Mouse (Mus musculus): ENCODE data around the gene BC049730.
"Not testable (repeated sequence)": the region's sequence is repeated elsewhere in the genome, so short reads cannot be mapped to it uniquely, and the experiment has no call there.

BC049730 gene

GRCm38 (mm10) chr7:24708832-24709292, at the start of gene BC049730:
Gene BC049730, plus strand, starts transcription at chr7:24709242.
- DNase-seq: no peak

GRCm38 (mm10) chr7:24659737-24660357, 49.2 kb upstream of the BC049730 start:
- DNase-seq: no peak

GRCm38 (mm10) chr7:24661118-24661904, 47.7 kb upstream of the BC049730 start:
- DNase-seq: no peak

DNA sequence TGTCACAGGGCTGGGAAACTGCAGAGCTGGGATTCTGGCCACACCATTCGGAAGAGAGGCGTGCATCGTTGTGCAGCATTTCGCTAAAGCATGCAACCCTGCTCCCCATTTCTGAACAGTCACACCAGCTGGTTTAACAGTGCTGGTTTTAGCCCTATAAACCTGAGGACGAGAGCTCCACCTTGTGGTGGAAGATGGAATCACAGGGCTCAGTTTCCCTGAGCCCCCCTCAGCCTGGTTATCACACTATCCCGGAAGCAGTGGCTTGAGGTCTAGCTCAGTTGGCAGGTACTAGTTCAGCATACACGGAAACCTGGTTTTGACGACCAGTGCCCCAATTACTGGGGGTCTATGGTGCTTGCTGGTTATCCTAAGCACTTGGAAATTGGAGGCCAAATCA, 46.5 kb upstream of the BC049730 start:
- DNase-seq: peak; percentile 38

DNA sequence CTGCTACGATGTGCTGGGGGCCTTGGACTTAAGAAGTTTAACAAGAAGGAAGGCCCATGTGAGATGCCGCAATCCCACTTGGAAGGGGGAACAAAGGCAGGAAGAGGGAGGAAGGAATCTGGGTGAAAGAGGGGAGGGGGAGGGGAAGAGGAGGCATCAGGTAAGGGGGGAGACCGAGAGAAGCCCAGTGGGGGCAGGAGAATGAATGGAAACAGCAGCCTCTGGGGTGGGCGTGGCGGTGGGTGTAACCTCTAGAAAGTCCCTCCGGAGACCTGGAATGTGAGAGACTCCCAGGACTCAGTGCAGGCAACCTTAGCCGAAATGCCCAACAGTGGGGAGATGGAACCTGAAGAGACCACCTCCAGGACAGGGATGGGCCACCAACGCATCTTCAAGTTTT, 44.7 kb upstream of the BC049730 start:
- DNase-seq: no peak

DNA sequence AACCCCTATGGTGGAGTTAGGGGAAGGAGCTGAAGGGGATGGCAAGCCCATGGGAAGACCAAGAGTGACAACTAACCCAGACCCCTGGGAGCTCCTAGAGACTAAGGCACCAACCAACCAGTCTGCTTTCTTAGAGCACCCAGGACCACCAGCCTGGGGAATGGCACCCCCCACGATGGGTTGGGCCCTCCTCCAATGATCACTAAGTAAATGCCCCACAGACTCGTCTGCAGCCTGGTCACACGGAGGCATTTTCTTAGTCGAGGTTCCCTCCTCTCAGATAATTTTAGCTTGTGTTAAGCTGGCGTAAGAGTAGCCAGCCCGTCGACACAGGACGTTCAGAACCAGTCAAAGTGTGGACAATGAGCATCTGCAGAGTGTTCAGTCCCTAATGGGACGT, 44.1 kb upstream of the BC049730 start:
- no peak for DNase-seq

GRCm38 (mm10) chr7:24671944-24672439, 37.0 kb upstream of the BC049730 start:
- DNase-seq: no peak

DNA sequence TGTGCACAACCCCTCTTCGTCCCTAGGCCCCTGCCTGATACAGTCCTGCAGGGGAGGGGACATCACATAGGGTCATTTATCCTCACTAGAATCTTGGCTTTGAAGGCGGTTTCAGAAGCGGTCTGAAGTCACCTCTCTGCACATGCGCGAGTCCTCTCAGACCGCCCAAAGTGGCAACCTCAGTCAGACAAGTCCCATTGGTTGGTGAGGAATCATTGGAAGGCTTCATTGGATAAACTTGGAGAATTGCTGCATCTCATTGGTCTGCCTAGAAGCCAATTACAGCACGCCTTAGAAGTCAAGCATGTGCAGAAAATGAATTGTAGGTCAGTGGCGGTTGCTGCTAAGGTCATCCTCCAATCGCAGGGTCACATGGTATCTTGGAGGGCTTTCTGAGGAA, 32.5 kb upstream of the BC049730 start, which contains the start of gene Tex101:
Gene Tex101, minus strand, starts transcription at position 101 of the 400 bp plus-strand sequence.
- DNase-seq: no peak

DNA sequence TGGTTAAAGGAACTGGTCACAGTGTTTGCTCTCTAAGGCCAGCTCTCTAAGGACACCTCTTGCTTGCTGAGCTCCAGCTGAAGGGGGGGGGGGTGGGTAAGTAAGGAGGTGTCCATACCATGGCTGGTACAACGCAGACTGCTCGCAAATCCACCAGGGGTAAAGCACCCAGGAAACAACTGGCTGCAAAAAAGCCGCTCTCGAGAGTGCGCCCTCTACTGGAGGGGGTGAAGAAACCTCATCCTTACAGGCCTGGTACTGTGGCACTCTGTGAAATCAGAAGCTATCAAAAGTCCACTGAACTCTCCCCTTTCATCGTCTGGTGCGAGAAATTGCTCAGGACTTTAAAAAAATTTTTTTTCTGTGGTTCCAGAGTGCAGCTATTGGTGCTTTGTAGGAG, 24.9 kb upstream of the BC049730 start:
- DNase-seq: not testable (repeated sequence)

- DNase-seq: not testable (repeated sequence)
Measured at GRCm38 (mm10) chr7:24687519-24687918, 21.5 kb upstream of the BC049730 start.

DNA sequence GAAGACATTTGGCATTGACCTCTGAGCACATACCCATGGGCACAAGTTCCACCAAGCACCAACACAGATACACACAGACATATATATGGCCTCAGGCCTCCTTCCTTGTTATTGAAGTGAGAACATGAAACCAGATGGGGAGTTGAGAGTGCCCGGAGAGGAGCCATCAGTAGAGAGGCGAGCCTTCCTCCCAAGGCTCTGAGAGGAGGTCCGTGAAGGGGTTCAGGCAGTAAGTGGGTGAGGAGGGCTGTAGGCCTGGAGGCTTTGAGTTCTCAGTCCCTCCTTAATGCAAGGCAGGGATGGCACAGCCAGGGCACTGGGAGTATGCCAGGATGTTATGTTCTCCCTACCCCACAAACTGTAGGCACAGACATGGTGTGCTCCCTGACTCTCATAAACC, 16.3 kb upstream of the BC049730 start:
- DNase-seq: not testable (repeated sequence)

GRCm38 (mm10) chr7:24697891-24698290, 11.2 kb upstream of the BC049730 start:
- not testable (repeated sequence) for DNase-seq

DNA sequence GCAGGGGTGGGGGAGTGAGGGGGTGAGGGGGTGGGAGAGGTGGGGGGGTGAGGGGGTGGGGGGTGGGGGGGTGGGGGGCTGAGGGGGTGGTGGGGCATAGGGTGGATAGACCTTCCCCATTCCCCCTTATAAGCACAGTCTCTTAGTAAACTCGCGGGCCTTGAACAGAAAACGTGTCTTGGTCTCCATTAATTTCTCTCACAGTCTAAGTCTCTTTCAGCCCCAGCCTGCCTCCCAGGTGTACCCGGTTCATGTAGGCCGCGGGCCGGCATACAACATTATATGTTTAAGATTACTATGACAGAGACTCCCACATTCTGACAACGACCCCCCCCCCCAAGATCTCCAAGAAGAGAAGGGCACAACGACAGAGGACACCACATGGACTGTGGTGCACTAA, 6.2 kb upstream of the BC049730 start:
- not testable (repeated sequence) for DNase-seq

- no peak for DNase-seq
Measured at GRCm38 (mm10) chr7:24715039-24715438, 6.0 kb downstream of the BC049730 start.

- not testable (repeated sequence) for DNase-seq
Measured at GRCm38 (mm10) chr7:24726808-24727207, 17.8 kb downstream of the BC049730 start, which contains the start of gene Gm4763. Gene Gm4763, minus strand, starts transcription at chr7:24726908.

DNA sequence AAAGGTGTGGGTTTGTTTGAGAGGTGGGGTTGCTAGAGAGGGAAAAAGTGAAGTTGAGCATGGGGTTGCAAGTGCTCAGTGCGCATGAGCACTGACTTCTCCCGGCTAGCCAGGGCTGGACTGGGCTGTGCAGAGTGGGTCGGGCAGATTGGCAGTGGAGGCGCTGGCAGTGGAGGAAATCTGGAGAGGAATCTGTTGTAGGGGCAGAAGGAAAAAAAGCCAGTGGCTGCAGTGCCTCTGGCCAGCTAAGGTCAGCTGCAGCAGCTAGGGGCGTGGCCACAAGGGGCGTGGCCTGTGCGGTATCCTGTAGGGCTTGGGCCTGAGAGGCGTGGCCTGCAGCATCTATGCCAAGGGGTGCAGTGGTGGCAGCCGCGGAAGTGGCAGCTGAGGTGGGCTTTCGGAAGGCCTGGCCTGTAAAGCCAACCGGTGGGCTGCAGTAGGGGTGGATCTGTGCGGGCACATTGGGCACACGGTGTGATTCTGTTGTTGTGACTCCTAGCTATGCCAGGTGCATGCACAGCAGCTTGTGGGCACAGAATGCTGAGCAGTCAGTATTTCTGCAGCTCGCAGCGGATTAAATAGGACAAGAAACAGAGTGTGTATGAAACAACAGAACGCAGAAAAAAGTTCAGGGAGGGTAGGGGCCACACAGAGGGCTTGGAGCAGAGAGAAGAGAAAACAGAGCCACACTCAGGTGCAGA, 27.1 kb downstream of the BC049730 start:
- no peak for DNase-seq

DNA sequence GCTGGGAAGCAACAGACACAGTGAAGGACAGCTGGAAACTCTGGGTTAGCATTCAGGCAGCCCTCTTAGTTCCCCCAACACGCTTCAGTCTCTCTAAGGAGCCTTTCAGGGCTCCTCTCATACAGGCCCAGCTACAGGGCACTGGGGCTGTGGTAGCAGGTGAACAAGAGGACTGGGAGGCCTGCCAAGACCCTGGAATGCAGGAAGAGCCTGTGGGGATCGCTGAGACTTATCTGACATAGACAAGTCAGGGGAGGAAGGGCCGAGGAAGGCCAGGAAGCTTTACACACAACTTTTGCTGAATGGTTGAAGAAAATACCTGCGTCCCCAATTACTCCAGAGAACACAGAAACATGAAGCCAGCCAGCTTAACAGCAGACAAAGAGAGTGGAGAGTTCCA, 41.7 kb downstream of the BC049730 start:
- no peak for DNase-seq

DNA sequence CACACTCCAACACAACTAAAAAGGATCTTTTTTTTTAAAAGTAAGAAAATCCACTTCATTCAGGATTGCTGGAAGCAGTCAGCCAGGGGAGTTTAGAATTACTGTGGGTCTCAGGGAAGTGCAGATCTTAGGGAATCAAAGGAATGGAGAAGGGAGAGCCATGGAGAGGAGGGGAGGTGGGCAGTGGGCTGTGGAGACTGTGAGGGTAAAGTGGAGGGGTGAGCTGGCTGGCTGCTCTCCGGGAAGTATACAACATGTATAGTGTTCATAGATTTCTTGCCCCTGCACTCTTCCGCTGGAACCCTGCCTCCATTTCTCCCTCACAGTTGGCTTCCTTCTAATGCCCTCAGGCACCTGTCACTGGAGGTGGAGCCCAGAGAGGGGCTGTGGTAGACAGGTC, 42.6 kb downstream of the BC049730 start:
- no peak for DNase-seq

DNA sequence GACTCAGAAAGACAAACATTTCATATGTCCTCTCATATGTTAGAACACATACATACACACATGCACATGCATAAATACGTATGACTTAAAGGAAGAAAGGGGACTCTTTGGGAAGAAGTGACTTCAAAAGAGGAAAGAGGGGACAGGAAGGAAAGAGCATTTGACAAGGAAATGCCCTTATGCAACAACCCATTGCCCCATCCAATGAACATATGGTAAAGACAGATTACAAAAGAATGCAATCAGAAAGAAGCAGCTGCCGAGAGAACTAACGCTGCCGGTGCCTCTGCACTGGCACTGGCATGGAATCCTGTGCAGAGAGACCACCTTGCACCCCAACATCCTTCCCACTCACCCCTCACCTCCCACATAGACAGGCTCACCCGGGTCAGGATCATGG, 44.4 kb downstream of the BC049730 start:
- no peak for DNase-seq

DNA sequence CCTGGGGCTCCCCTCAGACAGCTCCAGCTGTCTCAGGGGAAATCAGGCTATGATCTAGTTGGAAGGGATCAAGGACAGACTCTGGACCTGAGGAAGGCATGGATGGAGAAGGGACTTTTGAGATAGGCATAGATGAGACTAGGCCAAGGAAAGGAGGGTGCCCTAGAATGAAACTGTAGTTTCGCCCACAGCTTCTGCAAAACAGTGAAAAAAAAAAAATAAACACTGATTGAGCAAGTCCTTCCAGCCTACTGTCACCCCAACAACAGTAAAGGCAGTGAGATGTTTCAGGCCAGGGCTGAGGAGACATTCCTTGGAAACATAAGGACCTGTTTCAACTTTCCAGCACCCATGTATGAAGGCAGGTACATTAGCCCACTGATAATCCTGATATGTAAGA, 49.5 kb downstream of the BC049730 start:
- DNase-seq: no peak

DNA sequence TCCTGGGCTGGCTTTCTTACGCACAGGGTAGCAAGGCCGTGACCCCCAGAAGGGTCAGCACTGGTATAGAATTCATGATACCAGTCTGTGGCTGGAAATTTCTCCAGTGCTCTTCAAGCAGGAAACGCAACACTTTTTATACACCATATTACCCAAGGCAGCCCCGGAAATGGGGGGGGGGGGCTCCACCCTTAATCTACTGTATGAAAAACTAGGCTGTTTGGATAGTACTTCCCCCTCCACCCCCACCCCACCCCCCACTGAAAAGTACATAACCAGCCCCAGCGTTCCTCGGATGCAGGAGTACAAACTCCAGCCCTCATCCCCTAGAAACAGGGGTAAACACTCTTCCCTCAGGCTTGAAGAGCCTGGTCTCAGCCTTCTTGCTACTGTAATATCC, 51.2 kb downstream of the BC049730 start, which contains the start of gene Cd177:
Gene Cd177, minus strand, starts transcription at position 101 of the 400 bp plus-strand sequence.
- DNase-seq: no peak

GRCm38 (mm10) chr7:24761161-24761560, 52.1 kb downstream of the BC049730 start:
- no peak for DNase-seq

GRCm38 (mm10) chr7:24762574-24762973, 53.5 kb downstream of the BC049730 start:
- DNase-seq: no peak

All from layer of hippocampus, adult 9-11 months (tissue).